Comparison of ENCODE assay signal across 8 mouse cellular contexts in the genomic region with DNA sequence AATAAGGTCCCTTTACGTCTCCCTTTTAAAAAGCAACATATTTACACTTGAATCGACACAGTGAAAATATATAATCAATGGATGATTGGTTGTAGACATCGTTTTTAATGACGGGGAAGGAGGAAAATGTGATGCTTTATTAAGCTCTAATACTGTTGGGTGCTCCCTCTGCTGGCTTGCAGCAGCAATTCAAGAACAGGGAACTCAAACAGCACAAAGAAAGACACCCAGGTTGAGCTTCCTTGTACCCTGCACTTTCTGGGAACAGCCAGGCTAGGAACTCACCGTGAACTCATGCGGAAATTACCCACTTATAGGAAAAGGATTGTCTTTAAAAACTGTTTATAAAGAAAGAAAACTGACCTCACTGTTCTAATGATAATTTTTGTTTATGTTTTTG.
DNase-seq lines count a peak whose midpoint lies in the region; ATAC-seq and TF ChIP-seq lines count a peak whose summit lies in the region.

No protein-coding gene starts in this region.

- no peaks in the 10 kb centered on the region for H3K9me3 ChIP-seq in forebrain, embryonic 11.5 days (ENCODE audit: control insufficient read depth, low read length)
- no peaks in the 10 kb centered on the region for H3K9me3 ChIP-seq in intestine, embryonic 16.5 days (ENCODE audit: control insufficient read depth, low read length)
- H3K9me3 ChIP-seq in lung, embryonic 14.5 days (ENCODE audit: low read depth, low read length): no peaks in the 10 kb centered on the region

- DNase-seq in adrenal gland, postnatal 14 days: peak; percentile 29
- no peak for DNase-seq in adrenal gland, postnatal 4 days (ENCODE audit: low spot score in 2 of 2)
- DNase-seq in 3134 (ENCODE audit: extremely low read depth, insufficient read length, low spot score): peak; percentile 13
- peak; percentile 74 for DNase-seq in brain, adult 2 months (ENCODE audit: low read depth, low spot score)
- no peak for DNase-seq in forebrain, embryonic 11.5 days (ENCODE audit: low spot score)
- peak; percentile 77 for DNase-seq in lung, embryonic 14.5 days
- DNase-seq in retina, embryonic 14.5 days (ENCODE audit: low spot score): peak; percentile 66

- no peaks in the 10 kb centered on the region for H3K36me3 ChIP-seq in forebrain, embryonic 11.5 days (ENCODE audit: control insufficient read depth, insufficient read depth, low read length)
- H3K36me3 ChIP-seq in intestine, embryonic 16.5 days (ENCODE audit: control insufficient read depth, insufficient read depth, low read length): no peaks in the 10 kb centered on the region
- H3K36me3 ChIP-seq in lung, embryonic 14.5 days (ENCODE audit: insufficient read depth): no peaks in the 10 kb centered on the region

- H3K4me3 ChIP-seq in forebrain, embryonic 11.5 days (ENCODE audit: low read depth, low read length): no peak overlapping the region
- no peak overlapping the region for H3K4me3 ChIP-seq in intestine, embryonic 16.5 days (ENCODE audit: low read length)
- H3K4me3 ChIP-seq in lung, embryonic 14.5 days (ENCODE audit: low read depth, low read length): no peak overlapping the region

- peak; percentile 75 for ATAC-seq in forebrain, embryonic 11.5 days (replicated peaks; ENCODE audit: low FRiP score)
- ATAC-seq in intestine, embryonic 16.5 days: peak; percentile 83
- ATAC-seq in lung, embryonic 14.5 days (ENCODE audit: insufficient read depth): peak; percentile 77; the same call in 1 of the 2 replicates

- TF ChIP-seq CTCF in lung, embryonic 14.5 days (IDR thresholded peaks at IDR 0.05; ENCODE audit: low read depth): peak; percentile 73

- no peak overlapping the region for H3K4me2 ChIP-seq in forebrain, embryonic 11.5 days (ENCODE audit: low read depth, low read length, severe bottlenecking)
- no peak overlapping the region for H3K4me2 ChIP-seq in intestine, embryonic 16.5 days (ENCODE audit: low read depth, low read length)
- H3K4me2 ChIP-seq in lung, embryonic 14.5 days: no peak overlapping the region

- H3K9ac ChIP-seq in forebrain, embryonic 11.5 days (ENCODE audit: low read length): no peak overlapping the region
- no peak overlapping the region for H3K9ac ChIP-seq in intestine, embryonic 16.5 days (ENCODE audit: low read depth, low read length)
- H3K9ac ChIP-seq in lung, embryonic 14.5 days: no peak overlapping the region

- no peaks in the 10 kb centered on the region; the same call in 1 of the 2 replicates for H3K4me1 ChIP-seq in forebrain, embryonic 11.5 days (replicated peaks; ENCODE audit: control insufficient read depth, insufficient read depth, low read length)
- H3K4me1 ChIP-seq in intestine, embryonic 16.5 days (ENCODE audit: control insufficient read depth, insufficient read depth, low read length): peaks cover 11% of the 10 kb centered on the region
- peaks cover 7% of the 10 kb centered on the region; the same call in 1 of the 2 replicates for H3K4me1 ChIP-seq in lung, embryonic 14.5 days (ENCODE audit: insufficient read depth)

- H3K27me3 ChIP-seq in forebrain, embryonic 11.5 days (ENCODE audit: control insufficient read depth, insufficient read depth, low read length): no peaks in the 10 kb centered on the region
- H3K27me3 ChIP-seq in intestine, embryonic 16.5 days (replicated peaks; ENCODE audit: control insufficient read depth, insufficient read depth, low read length): no peaks in the 10 kb centered on the region
- no peaks in the 10 kb centered on the region for H3K27me3 ChIP-seq in lung, embryonic 14.5 days (ENCODE audit: insufficient read depth, low read length)

- WGBS in forebrain, embryonic 11.5 days: 25% methylated on average over 6 of the region's 6 CpGs
- 19% methylated on average over 6 of the region's 6 CpGs for WGBS in intestine, embryonic 16.5 days
- WGBS in lung, embryonic 14.5 days: 21% methylated on average over 6 of the region's 6 CpGs

- H3K27ac ChIP-seq in forebrain, embryonic 11.5 days (ENCODE audit: low read depth, low read length): no peak overlapping the region
- H3K27ac ChIP-seq in intestine, embryonic 16.5 days (ENCODE audit: low read length): no peak overlapping the region
- H3K27ac ChIP-seq in lung, embryonic 14.5 days (ENCODE audit: low read depth): no peak overlapping the region

Comparison
In these comparisons a context has a peak if more than half of its experiments do, and no peak if none do; other contexts are left out.
1. DNase-seq: peak in adrenal gland, postnatal 14 days (single experiment), 3134 (single experiment), brain, adult 2 months (single experiment), lung, embryonic 14.5 days (single experiment) and retina, embryonic 14.5 days (single experiment); none in adrenal gland, postnatal 4 days (0 of 2) and forebrain, embryonic 11.5 days (single experiment).
2. Peak in every context shown above with its lines, with median percentiles within 50 percentile points of each other: ATAC-seq.